Mouse (Mus musculus): ENCODE results near the gene Otud7b. TPM values are rescaled to one million over a fixed set of nuclear protein-coding genes. Genes with fewer than 3 reads are reported as not detected.

Otud7b gene
- polyA plus RNA-seq, 1 experiment from 2014 or later, result 14.5 TPM

GRCm38 (mm10) chr3:96108315-96108714, 4.0 kb downstream of the Otud7b start:
- Histone ChIP-seq H3K4me1 (replicated peaks; ENCODE audit: control insufficient read depth, insufficient read depth) (no peaks in the 10 kb centered on the region; the same call in none of the 2 replicates), H3K27ac (replicated peaks) (no peak overlapping the region), H3K27me3 (ENCODE audit: control insufficient read depth, insufficient read depth, low read length) (no peaks in the 10 kb centered on the region), H3K9ac (ENCODE audit: low read length) (no peak overlapping the region), H3K4me3 (ENCODE audit: low read depth, low read length) (no peak overlapping the region), H3K9me3 (ENCODE audit: control insufficient read depth, low read length) (no peaks in the 10 kb centered on the region), H3K4me2 (replicated peaks; ENCODE audit: low read depth) (no peak overlapping the region), H3K36me3 (ENCODE audit: control insufficient read depth, insufficient read depth, low read length) (no peaks in the 10 kb centered on the region)
- TF ChIP-seq EP300 (optimal IDR thresholded peaks at IDR 0.05) (no peak), CTCF (IDR thresholded peaks at IDR 0.05; ENCODE audit: low read depth) (no peak)
- 88% methylated on average over 3 of the region's 3 CpGs for WGBS
- ATAC-seq (ENCODE audit: low FRiP score, low TSS enrichment), result no peak
- DNase-seq (ENCODE audit: low spot score), result no peak

DNA sequence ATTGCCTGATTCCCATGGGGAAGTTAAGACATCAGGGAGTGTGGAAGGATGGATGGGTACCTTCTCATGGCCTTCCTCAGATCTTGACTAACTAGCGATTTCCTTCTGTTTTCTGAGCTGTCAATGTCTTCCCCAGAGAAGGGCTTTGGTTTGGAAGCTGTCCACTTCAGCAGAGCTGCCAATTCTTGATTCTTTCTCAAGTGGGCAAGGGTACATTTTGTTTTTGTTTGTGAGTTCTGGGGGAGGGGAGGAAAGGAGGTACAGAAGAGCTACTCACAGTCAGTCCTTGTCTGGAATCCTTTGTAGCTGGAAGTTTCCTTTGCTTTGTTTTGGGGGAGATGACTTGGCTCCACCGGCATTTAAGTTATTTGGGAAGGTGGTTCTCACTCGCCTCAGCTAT, 8.9 kb downstream of the Otud7b start:
- ATAC-seq (ENCODE audit: low FRiP score, low TSS enrichment) (no peak), DNase-seq (ENCODE audit: low spot score) (no peak)
- Histone ChIP-seq H3K27me3 (ENCODE audit: control insufficient read depth, insufficient read depth, low read length) (no peaks in the 10 kb centered on the region), H3K27ac (replicated peaks) (no peak overlapping the region), H3K9me3 (ENCODE audit: control insufficient read depth, low read length) (no peaks in the 10 kb centered on the region), H3K36me3 (ENCODE audit: control insufficient read depth, insufficient read depth, low read length) (no peaks in the 10 kb centered on the region), H3K4me2 (replicated peaks; ENCODE audit: low read depth) (no peak overlapping the region), H3K4me1 (replicated peaks; ENCODE audit: control insufficient read depth, insufficient read depth) (no peaks in the 10 kb centered on the region; the same call in 1 of the 2 replicates), H3K4me3 (ENCODE audit: low read depth, low read length) (no peak overlapping the region), H3K9ac (ENCODE audit: low read length) (no peak overlapping the region)
- no peak for TF ChIP-seq CTCF (IDR thresholded peaks at IDR 0.05; ENCODE audit: low read depth)
- no peak for TF ChIP-seq EP300 (optimal IDR thresholded peaks at IDR 0.05)
- WGBS, result 48% methylated on average over 3 of the region's 3 CpGs

DNA sequence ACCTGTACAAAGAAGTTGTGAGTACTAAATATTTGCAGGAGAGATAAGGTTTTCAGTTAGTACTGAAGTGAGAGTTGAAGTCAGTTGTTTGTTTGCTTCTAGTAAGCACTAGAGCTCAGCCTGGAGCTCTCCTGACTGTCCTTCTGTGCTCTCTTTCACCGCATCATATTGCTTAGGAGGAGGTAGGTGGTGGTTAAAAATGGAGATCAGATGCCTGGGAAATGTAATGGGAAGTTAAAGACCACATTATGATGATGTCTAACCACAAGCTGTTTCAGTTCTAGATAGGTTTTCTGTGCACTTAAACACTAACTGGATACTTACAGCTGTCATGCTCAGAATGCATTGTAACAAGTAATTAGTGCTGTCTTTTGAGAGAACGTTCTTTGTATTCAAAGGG, 13.8 kb downstream of the Otud7b start:
- H3K4me1 ChIP-seq (replicated peaks; ENCODE audit: control insufficient read depth, insufficient read depth), result no peaks in the 10 kb centered on the region
- no peaks in the 10 kb centered on the region for H3K27me3 ChIP-seq (ENCODE audit: control insufficient read depth, insufficient read depth, low read length)
- H3K27ac ChIP-seq (replicated peaks), result no peak overlapping the region
- H3K36me3 ChIP-seq (ENCODE audit: control insufficient read depth, insufficient read depth, low read length), result no peaks in the 10 kb centered on the region
- TF ChIP-seq EP300 (optimal IDR thresholded peaks at IDR 0.05) (no peak), CTCF (IDR thresholded peaks at IDR 0.05; ENCODE audit: low read depth) (no peak)
- no peaks in the 10 kb centered on the region for H3K9me3 ChIP-seq (ENCODE audit: control insufficient read depth, low read length)
- ATAC-seq (ENCODE audit: low FRiP score, low TSS enrichment) (no peak), DNase-seq (ENCODE audit: low spot score) (no peak)
- no peak overlapping the region for H3K9ac ChIP-seq (ENCODE audit: low read length)
- H3K4me3 ChIP-seq (ENCODE audit: low read depth, low read length), result no peak overlapping the region
- WGBS, result 67% methylated on average over 2 of the region's 2 CpGs
- no peak overlapping the region for H3K4me2 ChIP-seq (replicated peaks; ENCODE audit: low read depth)

GRCm38 (mm10) chr3:96118702-96119101, 14.4 kb downstream of the Otud7b start:
- Histone ChIP-seq H3K36me3 (ENCODE audit: control insufficient read depth, insufficient read depth, low read length) (no peaks in the 10 kb centered on the region), H3K9ac (ENCODE audit: low read length) (no peak overlapping the region), H3K27me3 (ENCODE audit: control insufficient read depth, insufficient read depth, low read length) (no peaks in the 10 kb centered on the region), H3K4me3 (ENCODE audit: low read depth, low read length) (no peak overlapping the region), H3K9me3 (ENCODE audit: control insufficient read depth, low read length) (no peaks in the 10 kb centered on the region), H3K4me1 (replicated peaks; ENCODE audit: control insufficient read depth, insufficient read depth) (no peaks in the 10 kb centered on the region), H3K4me2 (replicated peaks; ENCODE audit: low read depth) (no peak overlapping the region), H3K27ac (replicated peaks) (no peak overlapping the region)
- DNase-seq (ENCODE audit: low spot score), result no peak
- TF ChIP-seq CTCF (IDR thresholded peaks at IDR 0.05; ENCODE audit: low read depth), result no peak
- TF ChIP-seq EP300 (optimal IDR thresholded peaks at IDR 0.05), result no peak
- WGBS, result 86% methylated on average over 2 of the region's 2 CpGs
- ATAC-seq (ENCODE audit: low FRiP score, low TSS enrichment), result no peak

- Histone ChIP-seq H3K36me3 (ENCODE audit: control insufficient read depth, insufficient read depth, low read length) (no peaks in the 10 kb centered on the region), H3K27ac (replicated peaks) (no peak overlapping the region), H3K27me3 (ENCODE audit: control insufficient read depth, insufficient read depth, low read length) (no peaks in the 10 kb centered on the region), H3K4me3 (ENCODE audit: low read depth, low read length) (no peak overlapping the region), H3K9ac (ENCODE audit: low read length) (no peak overlapping the region), H3K4me2 (replicated peaks; ENCODE audit: low read depth) (no peak overlapping the region), H3K9me3 (ENCODE audit: control insufficient read depth, low read length) (no peaks in the 10 kb centered on the region), H3K4me1 (replicated peaks; ENCODE audit: control insufficient read depth, insufficient read depth) (no peaks in the 10 kb centered on the region)
- DNase-seq (ENCODE audit: low spot score) (no peak), ATAC-seq (ENCODE audit: low FRiP score, low TSS enrichment) (no peak)
- 82% methylated on average over 5 of the region's 5 CpGs for WGBS
- TF ChIP-seq EP300 (optimal IDR thresholded peaks at IDR 0.05) (no peak), CTCF (IDR thresholded peaks at IDR 0.05; ENCODE audit: low read depth) (no peak)
Observed at GRCm38 (mm10) chr3:96124235-96124634, 19.9 kb downstream of the Otud7b start.

GRCm38 (mm10) chr3:96128128-96128527, 23.8 kb downstream of the Otud7b start:
- no peak overlapping the region for H3K4me3 ChIP-seq (ENCODE audit: low read depth, low read length)
- H3K4me1 ChIP-seq (replicated peaks; ENCODE audit: control insufficient read depth, insufficient read depth), result no peaks in the 10 kb centered on the region
- no peaks in the 10 kb centered on the region for H3K27me3 ChIP-seq (ENCODE audit: control insufficient read depth, insufficient read depth, low read length)
- no peak overlapping the region for H3K27ac ChIP-seq (replicated peaks)
- DNase-seq (ENCODE audit: low spot score), result peak; percentile 13
- H3K4me2 ChIP-seq (replicated peaks; ENCODE audit: low read depth), result no peak overlapping the region
- H3K9me3 ChIP-seq (ENCODE audit: control insufficient read depth, low read length), result no peaks in the 10 kb centered on the region
- no peak overlapping the region for H3K9ac ChIP-seq (ENCODE audit: low read length)
- TF ChIP-seq EP300 (optimal IDR thresholded peaks at IDR 0.05), result no peak
- TF ChIP-seq CTCF (IDR thresholded peaks at IDR 0.05; ENCODE audit: low read depth), result no peak
- peak; percentile 12; the same call in 1 of the 2 replicates for ATAC-seq (ENCODE audit: low FRiP score, low TSS enrichment)
- no peaks in the 10 kb centered on the region for H3K36me3 ChIP-seq (ENCODE audit: control insufficient read depth, insufficient read depth, low read length)
